Mouse (Mus musculus) stomach, postnatal 0 days (tissue): Measurements from ENCODE around the gene Adam34.

Source experiments
- CTCF ChIP-seq: IDR thresholded peaks from 2 replicates; pipeline ENCODE4 v1.5.1; 2016; ENCODE audit warnings: antibody characterized with exemption, low read depth, mild to moderate bottlenecking, moderate library complexity
- EP300 ChIP-seq: optimal IDR thresholded peaks from 2 replicates; pipeline ENCODE3; 2016; ENCODE audit warnings: antibody characterized with exemption

DNA sequence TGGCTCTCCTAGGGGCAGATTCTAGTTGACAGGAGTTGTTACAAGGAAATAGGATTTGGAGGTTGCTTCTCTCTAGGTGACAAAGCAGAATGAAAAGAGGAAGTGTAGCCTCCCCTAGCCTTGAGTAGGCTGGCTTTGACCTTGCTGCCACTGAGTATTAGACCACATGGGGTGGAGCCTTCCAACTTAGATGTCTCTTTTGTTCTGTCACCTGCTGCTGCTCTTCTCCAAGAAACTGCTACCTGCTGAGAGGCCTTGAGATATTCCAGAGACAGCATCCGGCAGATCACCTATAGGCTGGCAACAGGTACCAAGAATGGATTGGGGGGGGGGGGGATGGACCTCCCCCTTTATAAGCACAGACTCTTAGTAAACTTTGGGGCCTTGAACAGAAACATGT, 93.8 kb downstream of the Adam34 start:
- TF ChIP-seq CTCF: no peak
- no peak for TF ChIP-seq EP300
